Mouse (Mus musculus): ENCODE data around the gene Gatad1. TPM values are rescaled to one million over a fixed set of nuclear protein-coding genes. Genes with fewer than 3 reads are reported as not detected.
A peak's percentile ranks its signal among the peaks of the same experiment; 100 is the strongest.
"Not testable (repeated sequence)": the region's sequence is repeated elsewhere in the genome, so short reads cannot be mapped to it uniquely, and the experiment has no call there.

The Gatad1 gene
- polyA plus RNA-seq, 1 experiment from 2014 or later: 86.4 TPM

- no peak overlapping the region for H3K9ac ChIP-seq (ENCODE audit: low read length)
- no peak overlapping the region for H3K4me3 ChIP-seq (ENCODE audit: low read depth, low read length)
- H3K4me1 ChIP-seq (ENCODE audit: control insufficient read depth, insufficient read depth, low read length): no peaks in the 10 kb centered on the region
- H3K9me3 ChIP-seq (ENCODE audit: control insufficient read depth, low read length): no peaks in the 10 kb centered on the region
- no peak overlapping the region for H3K27ac ChIP-seq (ENCODE audit: low read depth, low read length)
- WGBS: 89% methylated on average over 12 of the region's 12 CpGs
- H3K27me3 ChIP-seq (ENCODE audit: control insufficient read depth, insufficient read depth, low read length): no peaks in the 10 kb centered on the region
- DNase-seq (ENCODE audit: low spot score, missing footprints) (no peak), ATAC-seq (ENCODE audit: low FRiP score) (no peak)
- H3K4me2 ChIP-seq: no peak overlapping the region
- no peaks in the 10 kb centered on the region for H3K36me3 ChIP-seq (ENCODE audit: control insufficient read depth, insufficient read depth, low read length)
These were observed 9.6 kb upstream of the Gatad1 start for GRCm38 (mm10) chr5:3666585-3666984.

GRCm38 (mm10) chr5:3665225-3665624 is 8.2 kb upstream of the Gatad1 start:
- H3K27me3 ChIP-seq (ENCODE audit: control insufficient read depth, insufficient read depth, low read length): no peaks in the 10 kb centered on the region
- H3K4me1 ChIP-seq (ENCODE audit: control insufficient read depth, insufficient read depth, low read length): no peaks in the 10 kb centered on the region
- peak; percentile 21 for DNase-seq (ENCODE audit: low spot score, missing footprints)
- no peak for ATAC-seq (ENCODE audit: low FRiP score)
- H3K9me3 ChIP-seq (ENCODE audit: control insufficient read depth, low read length): no peaks in the 10 kb centered on the region
- H3K4me3 ChIP-seq (ENCODE audit: low read depth, low read length): no peak overlapping the region
- no peak overlapping the region for H3K4me2 ChIP-seq
- no peaks in the 10 kb centered on the region for H3K36me3 ChIP-seq (ENCODE audit: control insufficient read depth, insufficient read depth, low read length)
- WGBS: 92% methylated on average over 2 of the region's 2 CpGs
- H3K9ac ChIP-seq (ENCODE audit: low read length): no peak overlapping the region
- no peak overlapping the region for H3K27ac ChIP-seq (ENCODE audit: low read depth, low read length)

- peak; percentile 23 for DNase-seq (ENCODE audit: low spot score, missing footprints)
- no peaks in the 10 kb centered on the region for H3K4me1 ChIP-seq (ENCODE audit: control insufficient read depth, insufficient read depth, low read length)
- H3K4me2 ChIP-seq: no peak overlapping the region
- H3K36me3 ChIP-seq (ENCODE audit: control insufficient read depth, insufficient read depth, low read length): no peaks in the 10 kb centered on the region
- no peaks in the 10 kb centered on the region for H3K27me3 ChIP-seq (ENCODE audit: control insufficient read depth, insufficient read depth, low read length)
- no peak for ATAC-seq (ENCODE audit: low FRiP score)
- H3K4me3 ChIP-seq (ENCODE audit: low read depth, low read length): no peak overlapping the region
- H3K9ac ChIP-seq (ENCODE audit: low read length): no peak overlapping the region
- WGBS: 90% methylated on average over 4 of the region's 4 CpGs
- no peak overlapping the region for H3K27ac ChIP-seq (ENCODE audit: low read depth, low read length)
- no peaks in the 10 kb centered on the region for H3K9me3 ChIP-seq (ENCODE audit: control insufficient read depth, low read length)
These were observed 3.2 kb downstream of the Gatad1 start for GRCm38 (mm10) chr5:3653801-3654200.

- not testable (repeated sequence) for ATAC-seq (ENCODE audit: low FRiP score); DNase-seq (ENCODE audit: low spot score, missing footprints); H3K4me2 ChIP-seq; H3K9me3 ChIP-seq (ENCODE audit: control insufficient read depth, low read length); H3K36me3 ChIP-seq (ENCODE audit: control insufficient read depth, insufficient read depth, low read length); H3K9ac ChIP-seq (ENCODE audit: low read length); H3K4me3 ChIP-seq (ENCODE audit: low read depth, low read length); H3K4me1 ChIP-seq (ENCODE audit: control insufficient read depth, insufficient read depth, low read length); H3K27me3 ChIP-seq (ENCODE audit: control insufficient read depth, insufficient read depth, low read length); H3K27ac ChIP-seq (ENCODE audit: low read depth, low read length)
- 92% methylated on average over 15 of the region's 25 CpGs for WGBS
These were observed 3.9 kb downstream of the Gatad1 start for GRCm38 (mm10) chr5:3652903-3653575.

- Histone ChIP-seq H3K9me3 (ENCODE audit: control insufficient read depth, low read length) (no peaks in the 10 kb centered on the region), H3K36me3 (ENCODE audit: control insufficient read depth, insufficient read depth, low read length) (no peaks in the 10 kb centered on the region), H3K27me3 (ENCODE audit: control insufficient read depth, insufficient read depth, low read length) (no peaks in the 10 kb centered on the region), H3K4me1 (ENCODE audit: control insufficient read depth, insufficient read depth, low read length) (no peaks in the 10 kb centered on the region), H3K27ac (ENCODE audit: low read depth, low read length) (no peak overlapping the region), H3K9ac (ENCODE audit: low read length) (no peak overlapping the region), H3K4me2 (no peak overlapping the region), H3K4me3 (ENCODE audit: low read depth, low read length) (no peak overlapping the region)
- DNase-seq (ENCODE audit: low spot score, missing footprints): no peak
- no peak for ATAC-seq (ENCODE audit: low FRiP score)
- 87% methylated on average over 5 of the region's 5 CpGs for WGBS
These were observed 5.4 kb downstream of the Gatad1 start for GRCm38 (mm10) chr5:3651621-3652020.

- H3K4me3 ChIP-seq (ENCODE audit: low read depth, low read length): no peak within 1 kb of the TSS
- DNase-seq (ENCODE audit: low spot score, missing footprints): no peak
- WGBS: 75% methylated on average over 6 of the region's 6 CpGs
- no peaks in the 10 kb centered on the region for H3K9me3 ChIP-seq (ENCODE audit: control insufficient read depth, low read length)
- no peak for ATAC-seq (ENCODE audit: low FRiP score)
- no peak within 1 kb of the TSS for H3K27ac ChIP-seq (ENCODE audit: low read depth, low read length)
- no peaks in the 10 kb centered on the region for H3K4me1 ChIP-seq (ENCODE audit: control insufficient read depth, insufficient read depth, low read length)
- H3K9ac ChIP-seq (ENCODE audit: low read length): no peak within 1 kb of the TSS
- H3K27me3 ChIP-seq (ENCODE audit: control insufficient read depth, insufficient read depth, low read length): no peaks in the 10 kb centered on the region
- no peaks in the 10 kb centered on the region for H3K36me3 ChIP-seq (ENCODE audit: control insufficient read depth, insufficient read depth, low read length)
- no peak within 1 kb of the TSS for H3K4me2 ChIP-seq
These were observed 6.1 kb downstream of the Gatad1 start, which contains the start of gene Tmbim7 for GRCm38 (mm10) chr5:3650881-3651280. Gene Tmbim7 (plus strand): TSS chr5:3651181.

GRCm38 (mm10) chr5:3648849-3649210 is 8.2 kb downstream of the Gatad1 start:
- Histone ChIP-seq H3K27me3 (ENCODE audit: control insufficient read depth, insufficient read depth, low read length) (no peaks in the 10 kb centered on the region), H3K9me3 (ENCODE audit: control insufficient read depth, low read length) (no peaks in the 10 kb centered on the region), H3K4me3 (ENCODE audit: low read depth, low read length) (no peak overlapping the region), H3K4me2 (no peak overlapping the region), H3K36me3 (ENCODE audit: control insufficient read depth, insufficient read depth, low read length) (0 out of 2 replicates have a peak, but pooled peaks cover 2% of the 10 kb centered on the region), H3K9ac (ENCODE audit: low read length) (no peak overlapping the region), H3K4me1 (ENCODE audit: control insufficient read depth, insufficient read depth, low read length) (no peaks in the 10 kb centered on the region; the same call in 1 of the 2 replicates), H3K27ac (ENCODE audit: low read depth, low read length) (no peak overlapping the region)
- DNase-seq (ENCODE audit: low spot score, missing footprints): peak; percentile 67
- WGBS: 75% methylated on average over 4 of the region's 4 CpGs
- ATAC-seq (ENCODE audit: low FRiP score): no peak

GRCm38 (mm10) chr5:3648206-3648848 is 8.7 kb downstream of the Gatad1 start:
- H3K4me1 ChIP-seq (ENCODE audit: control insufficient read depth, insufficient read depth, low read length): no peaks in the 10 kb centered on the region; the same call in 1 of the 2 replicates
- 55% methylated on average over 4 of the region's 4 CpGs for WGBS
- H3K9me3 ChIP-seq (ENCODE audit: control insufficient read depth, low read length): no peaks in the 10 kb centered on the region
- no peak for DNase-seq (ENCODE audit: low spot score, missing footprints)
- H3K27me3 ChIP-seq (ENCODE audit: control insufficient read depth, insufficient read depth, low read length): no peaks in the 10 kb centered on the region
- peak overlapping the region; percentile 94; the same call in 1 of the 2 replicates for H3K4me3 ChIP-seq (ENCODE audit: low read depth, low read length)
- ATAC-seq (ENCODE audit: low FRiP score): peak; percentile 41
- peak overlapping the region; percentile 22; the same call in 1 of the 2 replicates for H3K4me2 ChIP-seq
- no peak overlapping the region for H3K27ac ChIP-seq (ENCODE audit: low read depth, low read length)
- H3K36me3 ChIP-seq (ENCODE audit: control insufficient read depth, insufficient read depth, low read length): 0 out of 2 replicates have a peak, but pooled peaks cover 2% of the 10 kb centered on the region
- no peak overlapping the region for H3K9ac ChIP-seq (ENCODE audit: low read length)

- no peaks in the 10 kb centered on the region for H3K9me3 ChIP-seq (ENCODE audit: control insufficient read depth, low read length)
- WGBS: under 1% methylated on average over 36 of the region's 46 CpGs
These were observed 9.3 kb downstream of the Gatad1 start for GRCm38 (mm10) chr5:3647708-3648121.

More at GRCm38 (mm10) chr5:3647708-3648121, 9.3 kb downstream of the Gatad1 start:
- Histone ChIP-seq H3K4me2 (peak overlapping the region; percentile 37), H3K27me3 (ENCODE audit: control insufficient read depth, insufficient read depth, low read length) (no peaks in the 10 kb centered on the region), H3K36me3 (ENCODE audit: control insufficient read depth, insufficient read depth, low read length) (0 out of 2 replicates have a peak, but pooled peaks cover 2% of the 10 kb centered on the region), H3K4me1 (ENCODE audit: control insufficient read depth, insufficient read depth, low read length) (no peaks in the 10 kb centered on the region; the same call in 1 of the 2 replicates), H3K9ac (ENCODE audit: low read length) (peak overlapping the region; percentile 93), H3K27ac (ENCODE audit: low read depth, low read length) (peak overlapping the region; percentile 81), H3K4me3 (ENCODE audit: low read depth, low read length) (peak overlapping the region; percentile 94)
- ATAC-seq (ENCODE audit: low FRiP score) (peak; percentile 98), DNase-seq (ENCODE audit: low spot score, missing footprints) (peak; percentile 99)

All from midbrain, embryonic 11.5 days (tissue).